Mouse (Mus musculus) thymus, adult 2 months (tissue): ENCODE measurements around the gene Spdye4a.

ENCODE experiments used
- CTCF ChIP-seq: fragments of 200-500 bp; IDR thresholded peaks from 2 replicates; pipeline ENCODE4 v1.5.1; 2012; ENCODE audit warnings: mild to moderate bottlenecking, control low read depth, low read length, moderate library complexity, borderline replicate concordance; ENCODE audit not compliant: control insufficient read depth, poor library complexity, insufficient read depth; ENCODE audit errors: extremely low read depth
- POLR2A ChIP-seq: fragments of 200-500 bp; IDR thresholded peaks from 2 replicates; pipeline ENCODE4 v1.6.1; 2012; ENCODE audit warnings: mild to moderate bottlenecking, low read length, control low read depth, moderate library complexity; ENCODE audit not compliant: control insufficient read depth, poor library complexity, insufficient read depth; ENCODE audit errors: extremely low read depth

- no peak for TF ChIP-seq POLR2A
- no peak for TF ChIP-seq CTCF
Measured at GRCm38 (mm10) chr5:143244926-143245325, 18.2 kb upstream of the Spdye4a start.
